Mouse (Mus musculus) bone marrow, adult 2 months (tissue): Measurements from ENCODE around the gene Gm47429. TPM values are rescaled to one million over a fixed set of nuclear protein-coding genes. Genes with fewer than 3 reads are reported as not detected.
"Not testable (repeated sequence)": the region's sequence is repeated elsewhere in the genome, so short reads cannot be mapped to it uniquely, and the experiment has no call there.

Experiments
- H3K27ac ChIP-seq: fragments of 200-500 bp; 2 replicates; pipeline ENCODE4 v1.5.1; 2012; ENCODE audit warnings: low read depth, mild to moderate bottlenecking, control low read depth, inconsistent platforms, low read length; ENCODE audit not compliant: control insufficient read depth, poor library complexity, insufficient read depth
- H3K4me1 ChIP-seq: fragments of 200-500 bp; 2 replicates; pipeline ENCODE4 v1.6.1; 2011; ENCODE audit warnings: low read length; ENCODE audit not compliant: control insufficient read depth, insufficient read depth
- H3K4me3 ChIP-seq: fragments of 200-500 bp; replicated peaks from 2 replicates; pipeline ENCODE3; 2011; ENCODE audit warnings: mild to moderate bottlenecking, low read depth, low read length, control low read depth; ENCODE audit not compliant: control insufficient read depth
- CTCF ChIP-seq: fragments of 200-500 bp; IDR thresholded peaks from 2 replicates; pipeline ENCODE4 v1.5.1; 2011; ENCODE audit warnings: low read length, control low read depth; ENCODE audit not compliant: control insufficient read depth, insufficient read depth
- POLR2A ChIP-seq: fragments of 200-500 bp; IDR thresholded peaks from 2 replicates; pipeline ENCODE4 v1.6.1; 2011; ENCODE audit warnings: low read depth, mild to moderate bottlenecking, control low read depth, low read length, borderline replicate concordance; ENCODE audit not compliant: control insufficient read depth
- WGBS: fragments of 180-500 bp; shearing (Covaris S2); methylation state at CpG from one replicate; pipeline ENCODE4 v1.1.7; 2018; 5-methylcytosine and 5-hydroxymethylcytosine counted together
- polyA plus RNA-seq: library from polyadenylated mRNA; stranded (reverse); fragments of >200 nt; gene quantifications from 2 replicates; pipeline ENCODE4 v1.2.4, GENCODE M21; 2011; ENCODE audit warnings: low replicate concordance; ENCODE audit not compliant: missing spikeins, insufficient read depth, insufficient read length

Gm47429 gene
- polyA plus RNA-seq = not detected in 2 replicates

DNA sequence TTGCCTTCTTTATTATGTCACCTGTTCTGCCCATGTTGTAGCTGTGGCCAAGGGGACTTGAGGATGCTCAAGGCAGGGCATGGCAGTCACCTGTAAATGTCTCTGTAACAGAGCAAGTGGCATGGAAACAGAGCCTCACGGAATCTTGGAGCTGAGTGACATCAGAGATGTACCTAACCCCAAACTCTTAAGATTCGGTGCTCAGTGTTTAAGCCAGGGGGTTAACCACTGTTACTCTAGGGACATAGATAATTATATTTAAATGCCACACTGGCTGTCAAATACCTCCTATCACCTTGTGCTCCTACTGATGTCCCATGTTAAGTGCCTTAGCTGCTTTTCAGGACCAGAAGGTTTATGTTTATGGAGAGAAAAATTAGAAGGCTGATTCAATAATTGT, at the start of gene Gm47429:
Gene Gm47429 (minus strand): TSS at position 101 of the 400 bp plus-strand sequence.
- WGBS = 85% methylated on average over 2 of the region's 2 CpGs
- TF ChIP-seq CTCF = no peak
- no peak for TF ChIP-seq POLR2A
- Histone ChIP-seq H3K4me3 (no peak within 1 kb of the TSS), H3K4me1 (no peaks in the 10 kb centered on the region), H3K27ac (no peak within 1 kb of the TSS)

DNA sequence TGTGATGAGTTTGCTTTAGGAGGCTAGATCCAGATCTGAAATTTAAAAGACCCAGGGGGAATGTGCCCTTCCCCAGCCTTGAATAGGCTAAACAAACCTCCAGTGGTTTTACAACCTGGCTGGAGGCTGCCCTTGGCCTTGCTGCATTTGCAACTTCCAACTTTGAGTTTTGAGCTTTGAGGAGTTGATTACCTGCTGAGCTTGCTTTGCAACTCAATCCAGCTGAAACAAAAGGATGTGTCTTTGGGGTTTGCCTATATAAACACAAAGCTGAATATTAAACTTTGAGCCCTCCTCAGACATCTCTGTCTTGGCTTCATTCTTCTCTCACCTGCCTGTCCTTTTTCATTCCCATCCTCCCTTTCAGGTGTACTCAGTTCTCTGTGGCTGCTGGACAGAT, 44.8 kb upstream of the Gm47429 start:
- not testable (repeated sequence) for H3K4me3 ChIP-seq, H3K4me1 ChIP-seq, H3K27ac ChIP-seq

DNA sequence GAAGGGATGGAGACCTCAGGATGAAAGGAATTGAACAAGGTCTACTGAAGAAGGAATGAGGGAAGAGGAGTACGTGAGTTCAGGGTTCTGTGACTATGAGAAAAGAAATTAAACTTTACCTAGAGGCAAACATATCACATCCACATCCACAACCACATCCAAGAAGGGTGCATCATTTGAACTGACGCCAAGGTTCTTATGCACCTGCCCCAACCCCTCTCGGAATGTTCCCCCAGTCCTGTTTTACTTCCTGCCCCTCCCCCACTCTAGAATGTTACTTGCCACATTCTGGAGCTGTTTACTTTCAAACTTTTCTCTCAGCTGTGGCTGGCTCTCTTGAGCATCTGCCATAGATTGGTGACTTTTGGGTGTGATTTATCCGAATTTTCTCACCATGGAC, 23.3 kb upstream of the Gm47429 start, which contains the start of gene Nutm2:
Gene Nutm2 (plus strand): TSS at position 301 of the 400 bp plus-strand sequence.
- no peak for TF ChIP-seq POLR2A
- TF ChIP-seq CTCF = no peak
- Histone ChIP-seq H3K4me3 (no peak within 1 kb of the TSS), H3K4me1 (no peaks in the 10 kb centered on the region), H3K27ac (no peak within 1 kb of the TSS)
- 68% methylated on average over 4 of the region's 4 CpGs for WGBS

DNA sequence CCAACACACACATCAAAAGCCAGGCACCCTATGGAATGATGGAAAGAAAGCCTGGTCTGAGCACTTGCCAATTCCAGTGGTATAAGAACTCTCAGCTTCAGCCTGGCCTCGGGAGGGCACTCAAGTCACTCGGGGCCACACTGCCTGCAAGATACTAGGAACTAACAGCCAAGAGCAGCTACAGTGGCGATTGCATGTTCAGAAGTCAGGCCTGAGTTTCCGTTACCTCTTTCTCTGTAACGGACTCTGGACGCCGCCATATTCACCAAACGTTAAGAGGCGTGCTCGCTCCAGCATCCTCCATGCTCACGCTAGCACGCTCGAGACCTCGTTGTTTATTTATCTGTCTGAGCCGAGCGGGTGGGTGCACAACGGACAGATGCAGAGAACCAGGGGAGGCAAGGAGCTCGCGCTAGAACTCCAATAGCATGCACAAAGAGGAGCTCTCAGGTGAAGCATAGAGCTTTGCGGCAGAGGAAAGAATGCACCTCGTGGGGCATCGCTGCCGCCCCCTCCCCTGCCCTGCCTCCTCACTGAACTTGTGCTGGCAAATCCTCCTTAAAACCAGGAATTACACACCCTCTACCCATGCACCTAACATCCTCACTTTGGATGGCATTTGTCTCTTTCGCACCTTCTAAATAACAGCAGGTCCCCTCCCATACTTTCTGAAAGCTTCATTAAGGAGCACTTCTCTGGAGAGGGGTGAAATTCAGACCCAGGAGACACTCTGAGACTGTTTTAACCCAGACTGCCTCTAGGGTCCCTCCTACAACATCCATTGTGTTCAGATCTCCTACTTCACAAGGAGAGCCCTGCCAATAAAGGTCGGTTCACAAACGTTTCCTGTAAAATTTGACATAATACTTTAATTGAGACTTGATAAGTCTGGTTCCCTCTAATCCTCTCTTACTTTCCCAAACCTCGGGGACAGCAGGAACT, 21.2 kb upstream of the Gm47429 start:
- Histone ChIP-seq H3K4me1 (no peaks in the 10 kb centered on the region), H3K27ac (no peak overlapping the region), H3K4me3 (no peak overlapping the region)
- TF ChIP-seq POLR2A (no peak), CTCF (no peak)
- 38% methylated on average over 27 of the region's 27 CpGs for WGBS

DNA sequence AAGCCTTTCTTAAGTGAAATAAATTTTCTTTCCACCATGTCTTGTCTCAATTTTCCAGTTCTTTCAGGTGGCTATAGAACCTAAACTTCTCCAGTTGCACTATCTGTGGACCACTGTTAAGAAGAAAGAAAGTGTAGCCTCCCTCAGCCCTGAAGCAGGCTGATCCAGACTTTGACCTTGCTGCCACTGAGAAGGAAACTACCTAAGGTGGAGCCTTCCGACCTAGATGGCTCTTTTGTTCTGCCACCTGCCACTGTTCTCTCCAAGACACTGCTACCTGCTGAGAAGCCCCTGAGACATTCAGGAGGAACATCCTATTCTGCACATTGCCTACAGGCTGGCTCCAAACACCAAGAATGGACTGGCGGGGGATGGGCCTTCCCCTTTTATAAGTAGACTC, 16.7 kb upstream of the Gm47429 start:
- 62% methylated on average over 2 of the region's 2 CpGs for WGBS
- H3K4me3 ChIP-seq, H3K27ac ChIP-seq, H3K4me1 ChIP-seq: not testable (repeated sequence)

DNA sequence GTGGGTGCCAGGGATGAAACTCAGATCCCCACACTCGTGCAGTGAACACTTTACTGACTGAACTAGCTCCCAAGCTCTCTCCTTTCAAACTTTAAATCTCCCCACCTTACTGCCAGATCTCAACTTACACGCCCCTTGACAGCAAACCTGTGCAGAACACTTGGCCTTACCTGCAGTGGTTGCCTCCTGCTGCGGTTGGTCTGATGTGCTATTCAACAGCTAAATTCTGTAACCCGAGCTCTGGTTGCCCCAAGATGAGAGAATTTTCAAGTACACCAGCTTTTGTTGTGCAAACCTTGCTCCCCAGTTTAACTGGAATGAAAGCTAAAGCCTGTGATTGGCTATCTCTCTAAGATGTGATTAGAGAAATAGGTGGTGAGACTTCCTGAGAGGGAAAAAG, 9.7 kb upstream of the Gm47429 start:
- WGBS = 31% methylated on average over 4 of the region's 4 CpGs
- no peak for TF ChIP-seq POLR2A
- no peak overlapping the region for H3K27ac ChIP-seq

DNA sequence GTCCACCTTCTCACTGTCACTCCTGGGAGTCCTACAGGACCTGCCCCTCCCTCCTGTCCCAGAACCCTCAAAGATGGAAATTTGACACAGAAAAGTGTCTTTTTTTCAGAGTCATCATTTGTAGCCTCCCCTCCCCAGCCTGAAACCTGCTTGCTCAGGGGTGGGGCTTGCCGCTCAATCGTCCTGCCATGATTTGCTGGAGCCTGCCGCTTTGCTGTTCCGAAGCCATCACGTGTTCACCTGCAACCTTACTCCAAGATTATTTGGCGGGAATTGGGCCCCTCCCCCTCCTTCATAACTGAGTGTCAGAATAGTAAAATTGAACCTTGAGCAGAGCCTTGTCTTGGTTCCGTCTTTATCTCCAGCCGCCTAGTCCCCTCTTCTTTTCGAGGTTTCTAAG, 8.6 kb upstream of the Gm47429 start:
- not testable (repeated sequence) for H3K4me1 ChIP-seq, H3K27ac ChIP-seq, H3K4me3 ChIP-seq
- 72% methylated on average over 9 of the region's 9 CpGs for WGBS

More for the DNA sequence above, 9.7 kb upstream of the Gm47429 start:
- Histone ChIP-seq H3K4me1 (no peaks in the 10 kb centered on the region), H3K4me3 (no peak overlapping the region)

DNA sequence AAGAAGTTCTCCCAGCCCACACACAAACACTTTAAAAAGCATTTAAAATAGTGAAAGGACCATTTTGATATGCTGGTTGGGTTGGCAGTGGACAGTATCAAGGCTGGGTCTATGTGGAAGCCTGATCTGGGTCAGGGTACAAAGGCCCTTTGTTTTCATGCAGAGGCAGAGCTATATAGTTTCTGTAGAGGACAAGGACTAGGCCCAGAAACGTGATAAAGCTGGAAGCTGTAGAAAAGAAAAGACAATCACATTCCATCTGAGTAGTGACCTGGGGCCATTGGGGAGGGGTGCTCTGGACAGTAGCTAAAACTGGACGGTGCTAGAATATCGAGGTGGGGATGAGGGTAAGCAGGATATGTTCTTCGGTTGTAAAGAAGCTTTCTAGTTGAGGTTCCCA, 1.5 kb upstream of the Gm47429 start:
- no peak overlapping the region for H3K4me3 ChIP-seq
- 78% methylated on average over 4 of the region's 4 CpGs for WGBS
- no peaks in the 10 kb centered on the region for H3K4me1 ChIP-seq
- no peak for TF ChIP-seq CTCF
- no peak for TF ChIP-seq POLR2A
- no peak overlapping the region for H3K27ac ChIP-seq

DNA sequence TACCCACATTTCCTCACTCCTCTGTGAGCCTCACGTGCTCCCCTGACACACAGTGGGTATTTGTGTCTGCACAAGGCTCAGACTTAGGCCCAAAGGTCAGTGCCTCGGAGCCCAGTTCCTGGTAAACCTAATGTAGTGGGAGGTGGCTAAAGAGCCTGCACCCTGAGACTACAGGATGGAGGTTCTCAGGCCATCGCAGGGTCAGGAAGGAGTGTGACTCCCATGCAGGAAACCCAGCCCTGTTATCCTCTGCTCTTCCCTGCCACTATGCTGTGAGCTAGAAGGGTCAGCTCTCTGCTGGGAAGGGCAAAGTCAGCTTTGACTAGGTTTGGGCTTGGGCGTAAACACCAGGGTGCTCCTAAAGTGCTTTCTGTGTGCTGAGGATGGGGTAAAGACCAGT, 17.0 kb downstream of the Gm47429 start:
- Histone ChIP-seq H3K4me3 (no peak overlapping the region), H3K4me1 (no peaks in the 10 kb centered on the region), H3K27ac (no peak overlapping the region)
- TF ChIP-seq POLR2A (no peak), CTCF (no peak)
- 82% methylated on average over 4 of the region's 4 CpGs for WGBS
